Mouse (Mus musculus) liver, embryonic 12.5 days (tissue): Measurements from ENCODE around the gene Zmynd10. TPM values are rescaled to one million over a fixed set of nuclear protein-coding genes. Genes with fewer than 3 reads are reported as not detected.

Source experiments
- ATAC-seq: fragments of 200-750 bp; cut with Nextera tagmentation; 2 replicates; pipeline ENCODE4 v1.8.0; 2017; ENCODE audit warnings: moderate number of reproducible peaks, mild to moderate bottlenecking, moderate library complexity
- H3K27ac ChIP-seq: fragments of 300-500 bp; sonication (generic); 2 replicates; pipeline ENCODE4 v1.5.1; 2016; ENCODE audit warnings: mild to moderate bottlenecking
- H3K27me3 ChIP-seq: fragments of 300-500 bp; sonication (generic); replicated peaks from 2 replicates; pipeline ENCODE4 v1.6.1; 2016; ENCODE audit warnings: mild to moderate bottlenecking, moderate library complexity
- H3K36me3 ChIP-seq: fragments of 300-500 bp; sonication (generic); 2 replicates; pipeline ENCODE4 v1.6.1; 2016; ENCODE audit warnings: mild to moderate bottlenecking, moderate library complexity
- H3K4me1 ChIP-seq: fragments of 300-500 bp; sonication (generic); 2 replicates; pipeline ENCODE4 v1.6.1; 2016
- H3K4me2 ChIP-seq: fragments of 300-500 bp; sonication (generic); 2 replicates; pipeline ENCODE4 v1.6.1; 2016; ENCODE audit warnings: mild to moderate bottlenecking, moderate library complexity
- H3K4me3 ChIP-seq: fragments of 300-500 bp; sonication (generic); 2 replicates; pipeline ENCODE4 v1.5.1; 2016; ENCODE audit warnings: mild to moderate bottlenecking, moderate library complexity
- H3K9ac ChIP-seq: fragments of 300-500 bp; sonication (generic); 2 replicates; pipeline ENCODE4 v1.6.1; 2016; ENCODE audit warnings: mild to moderate bottlenecking, moderate library complexity
- H3K9me3 ChIP-seq: fragments of 300-500 bp; sonication (generic); replicated peaks from 2 replicates; pipeline ENCODE4 v1.6.1; 2016; ENCODE audit warnings: mild to moderate bottlenecking, moderate library complexity
- WGBS: fragments of 180-500 bp; shearing (Covaris S2); methylation state at CpG from one replicate; pipeline ENCODE4 v1.1.7; 2016; ENCODE audit not compliant: insufficient replicate concordance; 5-methylcytosine and 5-hydroxymethylcytosine counted together
- polyA plus RNA-seq: library from polyadenylated mRNA; unstranded; fragments of >200 nt; fragmentation: Nextera tagmentation; extraction: Ambion mirVana; gene quantifications from 2 replicates; pipeline ENCODE4 v1.2.1, GENCODE M21; 2016

The Zmynd10 gene
- polyA plus RNA-seq, 1 experiment from 2014 or later: not detected

DNA sequence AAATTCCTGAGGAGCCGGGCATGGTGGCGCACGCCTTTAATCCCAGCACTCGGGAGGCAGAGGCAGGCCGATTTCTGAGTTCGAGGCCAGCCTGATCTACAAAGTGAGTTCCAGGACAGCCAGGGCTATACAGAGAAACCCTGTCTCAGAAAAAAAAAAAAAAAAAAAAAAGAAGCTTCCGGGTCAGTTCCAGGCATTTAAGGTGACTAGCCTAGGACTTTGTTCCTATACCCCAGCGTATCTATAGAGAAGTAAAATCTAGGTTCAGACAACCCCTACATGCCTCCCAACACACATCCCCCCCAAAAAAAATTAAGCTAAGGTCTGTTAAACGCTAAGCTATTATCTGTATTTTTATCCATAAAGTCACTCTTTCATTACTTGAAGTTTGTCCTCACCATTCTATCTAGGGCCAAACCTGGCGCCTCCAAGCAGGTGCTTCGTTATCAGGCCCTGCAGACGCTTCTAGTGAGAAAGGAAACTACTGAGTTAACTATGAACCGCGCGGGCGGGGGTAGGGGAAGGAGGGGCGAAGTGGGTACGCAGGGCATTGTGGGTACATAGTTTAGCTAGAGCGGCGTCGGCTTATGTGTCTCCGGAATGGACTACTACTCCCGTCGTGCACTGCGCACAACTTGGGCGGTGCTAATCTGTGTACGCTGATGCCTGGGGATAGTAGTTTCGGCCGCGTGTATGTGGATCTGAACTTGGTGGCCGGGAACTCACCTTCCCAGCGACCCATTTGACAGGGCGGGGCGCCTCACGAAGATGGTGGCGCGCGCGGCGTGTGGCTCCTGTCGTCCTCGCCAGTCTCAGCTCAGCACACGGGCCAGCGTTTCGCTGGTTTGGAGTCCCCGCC, 40.1 kb downstream of the Zmynd10 start, which contains the start of gene Ifrd2:
Ifrd2 (plus strand) TSS at position 669 of the 859 bp plus-strand sequence.
- Histone ChIP-seq H3K9ac (peak within 1 kb of the TSS; percentile 93), H3K9me3 (no peaks in the 10 kb centered on the region), H3K36me3 (peaks cover 66% of the 10 kb centered on the region), H3K4me2 (peak within 1 kb of the TSS; percentile 73), H3K4me1 (peaks cover 77% of the 10 kb centered on the region), H3K27me3 (no peaks in the 10 kb centered on the region), H3K27ac (peak within 1 kb of the TSS; percentile 99), H3K4me3 (peak within 1 kb of the TSS; percentile 82)
- ATAC-seq: peak; percentile 93
- 7% methylated on average over 46 of the region's 46 CpGs for WGBS

DNA sequence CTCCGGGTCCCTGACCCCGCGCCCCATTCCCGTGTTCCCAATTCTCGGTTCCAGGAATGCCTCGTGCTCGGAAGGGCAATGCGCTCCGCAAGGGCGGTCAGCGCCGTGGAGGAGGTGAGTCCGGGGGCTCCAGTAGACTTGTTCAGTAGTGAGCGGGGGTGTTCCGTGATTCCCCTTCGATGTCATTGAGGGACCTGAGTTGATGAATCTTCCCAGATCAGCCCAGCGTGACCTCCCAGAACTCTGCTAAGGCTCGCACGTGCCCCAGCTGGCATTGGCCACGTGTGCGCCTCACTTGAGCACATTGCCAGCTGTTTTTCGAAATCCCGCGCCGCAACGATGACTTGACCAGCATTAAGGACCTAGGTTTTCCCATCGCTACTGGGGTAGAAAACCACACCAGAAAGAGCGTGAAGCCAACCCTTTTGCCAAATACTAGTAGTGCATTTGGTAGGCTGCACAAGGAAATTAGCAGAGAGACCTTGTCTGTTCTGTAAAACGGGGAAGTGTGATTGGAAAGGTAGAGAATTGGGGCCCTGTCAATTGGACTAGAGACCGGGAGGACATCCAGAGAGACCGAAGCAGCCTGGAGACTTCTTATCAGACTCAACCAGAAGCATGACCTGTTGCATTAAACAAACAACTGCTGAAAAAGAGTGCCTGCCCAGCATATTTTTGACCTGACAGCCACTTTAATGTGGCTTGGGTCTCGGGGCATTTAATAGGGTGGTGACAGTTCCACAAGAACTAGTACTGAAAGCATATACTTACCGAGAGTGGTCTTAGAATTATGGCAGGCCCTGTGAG, 40.9 kb downstream of the Zmynd10 start:
- Histone ChIP-seq H3K27me3 (no peaks in the 10 kb centered on the region), H3K4me2 (peak overlapping the region; percentile 73), H3K4me3 (peak overlapping the region; percentile 82), H3K9me3 (no peaks in the 10 kb centered on the region), H3K36me3 (peaks cover 69% of the 10 kb centered on the region), H3K4me1 (peaks cover 70% of the 10 kb centered on the region), H3K27ac (peak overlapping the region; percentile 99), H3K9ac (peak overlapping the region; percentile 93)
- ATAC-seq: peak; percentile 17
- WGBS: under 1% methylated on average over 33 of the region's 33 CpGs

DNA sequence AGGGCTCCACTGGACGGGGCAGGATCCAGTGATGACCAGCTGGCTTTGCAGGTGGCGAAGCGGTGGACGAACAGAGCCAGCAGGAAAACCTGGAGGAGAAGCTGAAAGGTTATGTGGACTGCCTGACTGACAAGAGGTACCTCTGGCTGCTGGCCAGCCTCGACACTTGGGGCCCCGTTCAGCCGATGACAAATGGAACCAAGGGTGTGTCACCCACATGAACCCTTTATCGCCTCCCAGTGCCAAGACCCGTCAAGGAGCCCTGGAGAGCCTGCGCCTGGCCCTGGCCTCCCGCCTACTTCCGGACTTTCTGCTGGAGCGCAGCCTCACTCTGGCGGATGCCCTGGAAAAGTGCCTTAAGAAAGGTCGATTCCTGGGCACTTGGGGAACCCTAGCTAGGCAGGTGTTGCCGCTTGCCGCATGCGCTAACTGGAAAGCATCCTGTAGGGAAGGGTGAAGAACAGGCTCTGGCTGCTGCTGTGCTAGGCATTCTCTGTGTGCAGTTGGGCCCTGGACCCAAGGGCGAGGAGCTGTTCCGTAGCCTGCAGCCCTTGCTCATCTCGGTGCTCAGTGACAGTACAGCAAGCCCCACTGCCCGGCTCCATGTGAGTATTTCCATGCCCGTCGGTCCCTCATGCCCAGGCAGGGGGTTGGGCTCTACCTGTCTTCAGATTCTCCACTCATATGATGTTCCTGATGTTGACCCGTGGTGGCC, 43.1 kb downstream of the Zmynd10 start:
- peak overlapping the region; percentile 82 for H3K4me3 ChIP-seq

DNA sequence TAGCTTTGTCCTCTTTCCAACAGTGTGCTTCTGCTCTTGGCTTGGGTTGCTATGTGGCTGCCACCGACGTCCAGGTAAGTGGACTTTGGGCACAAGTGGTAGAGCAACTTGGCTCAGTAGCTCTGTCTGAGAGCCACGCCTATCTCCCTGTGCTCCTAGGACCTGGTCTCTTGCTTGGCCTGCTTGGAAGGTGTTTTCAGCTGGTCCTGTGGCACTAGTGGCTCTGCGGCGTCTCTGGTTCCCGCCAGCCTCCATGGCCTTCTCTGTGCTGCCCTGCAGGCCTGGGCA, 43.6 kb downstream of the Zmynd10 start:
- peak overlapping the region; percentile 93 for H3K9ac ChIP-seq
- peaks cover 48% of the 10 kb centered on the region for H3K4me1 ChIP-seq
- no peak for ATAC-seq
- WGBS: 86% methylated on average over 6 of the region's 6 CpGs
- no peaks in the 10 kb centered on the region for H3K27me3 ChIP-seq
- peak overlapping the region; percentile 73 for H3K4me2 ChIP-seq
- peak overlapping the region; percentile 99 for H3K27ac ChIP-seq
- peaks cover 67% of the 10 kb centered on the region for H3K36me3 ChIP-seq
- peak overlapping the region; percentile 82 for H3K4me3 ChIP-seq
- no peaks in the 10 kb centered on the region for H3K9me3 ChIP-seq

More for the DNA sequence above, 43.1 kb downstream of the Zmynd10 start:
- peak; percentile 9; the same call in 1 of the 2 replicates for ATAC-seq
- H3K27ac ChIP-seq: peak overlapping the region; percentile 99
- WGBS: 74% methylated on average over 25 of the region's 25 CpGs
- peak overlapping the region; percentile 93 for H3K9ac ChIP-seq
- H3K4me1 ChIP-seq: peaks cover 53% of the 10 kb centered on the region
- H3K4me2 ChIP-seq: peak overlapping the region; percentile 73
- H3K36me3 ChIP-seq: peaks cover 69% of the 10 kb centered on the region
- H3K9me3 ChIP-seq: no peaks in the 10 kb centered on the region
- H3K27me3 ChIP-seq: no peaks in the 10 kb centered on the region

DNA sequence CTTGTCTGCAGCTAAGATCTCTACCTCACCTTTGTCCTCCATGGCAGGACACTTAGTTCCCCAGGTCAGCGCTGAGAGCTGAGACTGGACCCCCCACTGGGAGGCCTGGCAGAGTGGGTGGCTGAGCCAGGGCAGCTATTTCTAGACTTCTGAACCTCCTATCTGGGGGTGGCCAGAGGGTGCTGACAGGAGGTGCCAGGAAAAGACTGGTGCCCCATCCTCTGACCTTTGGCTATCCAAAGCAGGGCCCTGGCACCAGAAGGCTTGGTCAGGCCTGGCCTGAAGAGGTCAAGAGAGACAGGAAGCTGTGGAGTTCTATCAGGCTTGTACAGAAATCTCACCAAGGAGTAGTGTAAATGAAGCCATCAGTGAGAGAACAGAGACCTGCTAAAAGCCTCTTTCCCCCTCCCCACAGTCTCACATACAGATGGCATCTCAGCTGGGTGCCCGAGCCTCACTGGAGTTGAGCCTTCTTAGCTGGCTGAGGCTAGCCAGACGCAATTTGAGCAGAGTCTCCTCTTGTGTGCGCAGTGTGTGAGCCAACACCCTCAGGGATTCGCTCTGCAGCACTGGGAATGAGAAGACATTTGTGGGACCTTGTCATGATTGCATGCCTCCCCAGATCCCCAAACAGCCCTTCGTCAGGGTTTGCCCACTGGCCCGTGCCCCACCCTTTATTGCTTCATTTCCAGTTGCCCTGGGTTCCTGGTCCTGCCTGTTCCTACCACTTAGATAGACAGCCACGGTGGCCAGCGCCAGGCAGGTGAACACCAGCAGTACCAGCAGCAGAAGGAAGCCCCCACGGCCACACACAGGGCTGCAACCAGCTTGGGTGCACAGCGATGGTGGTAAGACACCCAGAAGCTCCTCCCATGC, 46.2 kb downstream of the Zmynd10 start:
- Histone ChIP-seq H3K4me3 (no peak overlapping the region), H3K9ac (no peak overlapping the region), H3K27ac (0 out of 2 replicates have a peak overlapping the region, but pooled peaks have one; percentile 1), H3K9me3 (no peaks in the 10 kb centered on the region), H3K4me1 (peaks cover 49% of the 10 kb centered on the region), H3K27me3 (peaks cover 11% of the 10 kb centered on the region), H3K4me2 (no peak overlapping the region), H3K36me3 (peaks cover 67% of the 10 kb centered on the region)
- 89% methylated on average over 11 of the region's 11 CpGs for WGBS
- ATAC-seq: no peak

DNA sequence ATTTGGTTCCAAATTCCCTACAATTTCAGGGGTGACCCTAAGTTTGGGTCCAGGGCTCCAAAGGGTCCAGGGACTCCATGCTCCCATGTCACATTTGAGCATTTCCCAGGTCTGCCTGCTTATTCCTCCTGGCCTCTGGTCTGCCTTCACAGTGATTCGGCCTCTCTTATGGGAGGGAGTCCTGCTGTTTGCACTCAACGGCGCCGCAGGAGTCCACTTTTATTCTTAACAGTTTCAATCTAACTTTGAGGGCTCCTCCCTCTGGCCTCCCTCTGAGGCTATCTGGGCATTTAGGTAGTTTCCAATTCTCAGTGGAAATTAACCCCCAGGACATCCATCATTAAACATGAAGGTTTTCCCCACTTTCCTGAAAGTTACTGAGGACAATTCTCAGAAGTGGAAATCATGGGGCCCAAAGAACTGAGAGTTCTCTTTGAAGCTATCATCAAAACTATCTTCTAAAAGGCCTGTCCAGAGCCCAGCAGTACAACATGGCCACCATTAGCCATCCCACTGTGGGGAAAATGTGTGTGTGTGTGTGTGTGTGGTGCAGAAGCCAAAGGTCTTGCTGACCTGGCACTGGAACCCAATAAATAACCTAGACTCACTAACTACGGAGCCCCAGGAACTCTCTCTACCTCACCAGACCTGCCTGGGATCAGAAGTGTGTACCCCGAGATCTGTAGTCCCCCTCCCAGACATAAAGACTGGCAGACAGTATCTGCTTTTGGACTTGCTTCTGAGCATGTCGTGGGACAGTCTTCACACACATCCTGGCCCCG, 47.4 kb downstream of the Zmynd10 start:
- no peak overlapping the region for H3K4me3 ChIP-seq
- H3K9ac ChIP-seq: no peak overlapping the region

DNA sequence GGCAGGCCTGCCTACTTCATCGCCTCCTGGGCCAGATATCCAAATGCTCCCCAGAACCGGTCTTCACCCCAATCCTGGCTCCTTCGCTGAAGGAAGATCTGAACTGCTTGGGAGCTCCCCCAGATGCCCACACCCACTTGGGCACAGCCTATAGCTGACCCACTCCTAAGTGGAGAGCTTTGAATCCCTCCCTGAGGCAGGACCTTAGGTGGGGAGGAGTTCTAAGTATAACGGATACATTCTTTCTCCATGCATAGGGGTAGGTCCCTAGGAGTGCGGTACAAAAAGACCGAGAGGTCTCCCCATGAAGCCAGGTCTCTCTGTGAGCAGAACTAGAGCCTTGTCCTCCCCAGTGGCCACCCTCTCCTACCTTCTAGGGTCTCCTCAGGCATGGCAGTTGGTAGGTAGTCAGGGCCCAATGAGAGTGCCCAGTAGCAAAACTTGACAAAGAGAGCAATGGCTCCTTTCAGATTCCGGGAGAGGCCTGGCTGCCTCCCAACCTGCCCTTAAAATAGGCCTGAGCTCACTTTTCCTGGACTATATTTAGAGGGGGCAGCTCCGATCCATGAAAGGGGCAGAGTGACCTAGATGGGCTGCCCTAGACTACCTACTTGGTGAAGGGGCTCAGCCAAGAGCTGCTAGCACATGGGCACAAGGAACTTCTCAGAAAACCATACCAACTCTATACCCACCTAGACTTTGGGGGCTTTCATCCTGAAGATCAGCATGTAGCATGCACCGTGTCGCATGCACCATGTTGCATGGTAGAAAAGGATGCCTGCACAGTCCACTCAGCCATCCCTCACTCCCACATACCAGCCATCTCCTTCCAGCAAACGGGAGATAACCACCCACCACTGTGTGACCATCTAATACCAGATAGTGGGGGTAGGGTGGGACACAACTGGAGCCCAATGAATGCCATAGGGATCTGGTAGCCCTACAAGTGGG, 49.8 kb downstream of the Zmynd10 start:
- Histone ChIP-seq H3K27ac (no peak overlapping the region), H3K9ac (no peak overlapping the region), H3K36me3 (peaks cover 34% of the 10 kb centered on the region), H3K4me1 (peaks cover 39% of the 10 kb centered on the region), H3K4me2 (no peak overlapping the region), H3K27me3 (peaks cover 47% of the 10 kb centered on the region), H3K9me3 (no peaks in the 10 kb centered on the region), H3K4me3 (no peak overlapping the region)
- WGBS: 82% methylated on average over 11 of the region's 11 CpGs
- ATAC-seq: no peak

More for the DNA sequence above, 47.4 kb downstream of the Zmynd10 start:
- Histone ChIP-seq H3K27ac (no peak overlapping the region), H3K4me2 (no peak overlapping the region), H3K9me3 (no peaks in the 10 kb centered on the region), H3K4me1 (peaks cover 47% of the 10 kb centered on the region), H3K36me3 (peaks cover 59% of the 10 kb centered on the region), H3K27me3 (peaks cover 23% of the 10 kb centered on the region)
- ATAC-seq: no peak
- WGBS: 82% methylated on average over 8 of the region's 8 CpGs

DNA sequence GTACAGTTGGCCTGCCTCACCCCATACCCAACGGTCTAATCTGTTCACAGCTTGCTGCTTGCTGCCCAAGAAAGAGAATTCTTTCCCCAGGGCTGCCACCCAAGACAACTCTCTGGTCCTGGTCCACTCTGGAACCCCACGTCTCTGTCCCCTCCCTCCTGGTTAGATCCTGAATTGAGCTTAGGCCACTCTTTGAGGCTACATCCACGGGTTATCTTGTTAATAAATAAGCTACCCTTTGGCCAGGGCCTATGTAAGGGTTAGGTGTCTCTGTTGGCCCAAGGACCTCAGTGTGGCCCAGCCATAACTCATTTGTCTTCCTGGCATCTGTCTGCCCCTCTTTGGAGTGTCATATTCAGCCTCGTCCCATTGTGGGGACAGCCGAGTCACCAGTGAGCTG, 51.3 kb downstream of the Zmynd10 start:
- H3K27ac ChIP-seq: no peak overlapping the region; the same call in 1 of the 2 replicates
- no peaks in the 10 kb centered on the region for H3K9me3 ChIP-seq
- H3K4me2 ChIP-seq: no peak overlapping the region
- H3K4me1 ChIP-seq: peaks cover 50% of the 10 kb centered on the region
- H3K4me3 ChIP-seq: no peak overlapping the region
- H3K36me3 ChIP-seq: peaks cover 19% of the 10 kb centered on the region
- WGBS: 60% methylated on average over 5 of the region's 5 CpGs
- no peak for ATAC-seq
- peaks cover 50% of the 10 kb centered on the region for H3K27me3 ChIP-seq
- H3K9ac ChIP-seq: no peak overlapping the region

DNA sequence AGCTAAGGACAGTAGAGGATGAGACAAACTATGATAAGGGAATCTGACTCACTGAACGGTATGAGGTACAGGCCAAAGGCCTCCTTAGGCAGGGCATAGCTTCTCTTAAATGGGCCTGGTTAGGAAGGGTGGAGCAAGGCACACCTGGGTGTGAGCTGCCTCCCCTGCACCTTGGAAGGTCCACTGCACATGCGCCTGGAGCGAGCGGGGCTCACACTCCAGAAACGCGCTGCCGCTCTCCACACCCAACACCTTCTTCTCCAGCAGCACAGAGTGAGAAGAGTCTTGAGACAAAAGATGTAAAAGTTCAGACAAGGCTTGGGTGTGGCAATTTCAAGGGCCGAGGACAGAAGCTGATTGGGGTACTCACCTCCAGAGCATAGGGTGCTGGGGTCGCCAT, 52.3 kb downstream of the Zmynd10 start:
- WGBS: 68% methylated on average over 9 of the region's 9 CpGs
- H3K4me3 ChIP-seq: no peak overlapping the region
- peaks cover 59% of the 10 kb centered on the region for H3K27me3 ChIP-seq
- no peaks in the 10 kb centered on the region for H3K9me3 ChIP-seq
- peaks cover 51% of the 10 kb centered on the region for H3K4me1 ChIP-seq
- peaks cover 9% of the 10 kb centered on the region for H3K36me3 ChIP-seq
- no peak overlapping the region for H3K27ac ChIP-seq
- H3K9ac ChIP-seq: no peak overlapping the region
- H3K4me2 ChIP-seq: no peak overlapping the region
- no peak for ATAC-seq

DNA sequence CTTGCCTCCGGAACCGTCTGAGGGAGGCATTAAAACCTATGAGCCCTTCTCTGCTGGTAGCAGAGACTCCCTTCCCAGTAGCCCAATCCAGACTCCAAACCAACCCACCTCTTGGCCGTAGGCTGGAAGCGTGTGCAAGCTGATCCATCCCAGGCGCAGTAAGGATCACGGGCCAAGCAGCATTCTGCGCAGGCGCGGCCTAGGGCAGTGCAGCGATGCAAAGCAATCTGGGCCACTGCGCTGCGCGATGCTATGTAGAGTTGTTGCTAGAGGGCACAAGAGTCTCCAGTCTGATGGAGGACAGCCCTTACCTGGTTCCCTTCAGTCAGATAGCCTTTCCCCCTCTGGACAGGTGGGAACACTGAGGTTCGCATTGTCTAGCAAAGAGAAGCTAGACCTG, 52.7 kb downstream of the Zmynd10 start:
- Histone ChIP-seq H3K27me3 (peaks cover 63% of the 10 kb centered on the region), H3K4me2 (no peak overlapping the region), H3K9ac (no peak overlapping the region), H3K4me3 (no peak overlapping the region), H3K4me1 (peaks cover 55% of the 10 kb centered on the region), H3K9me3 (no peaks in the 10 kb centered on the region), H3K36me3 (peaks cover 5% of the 10 kb centered on the region), H3K27ac (no peak overlapping the region)
- ATAC-seq: no peak
- 55% methylated on average over 14 of the region's 14 CpGs for WGBS
